Mouse (Mus musculus): ENCODE measurements around the gene Rfx4.

Rfx4 gene

DNA sequence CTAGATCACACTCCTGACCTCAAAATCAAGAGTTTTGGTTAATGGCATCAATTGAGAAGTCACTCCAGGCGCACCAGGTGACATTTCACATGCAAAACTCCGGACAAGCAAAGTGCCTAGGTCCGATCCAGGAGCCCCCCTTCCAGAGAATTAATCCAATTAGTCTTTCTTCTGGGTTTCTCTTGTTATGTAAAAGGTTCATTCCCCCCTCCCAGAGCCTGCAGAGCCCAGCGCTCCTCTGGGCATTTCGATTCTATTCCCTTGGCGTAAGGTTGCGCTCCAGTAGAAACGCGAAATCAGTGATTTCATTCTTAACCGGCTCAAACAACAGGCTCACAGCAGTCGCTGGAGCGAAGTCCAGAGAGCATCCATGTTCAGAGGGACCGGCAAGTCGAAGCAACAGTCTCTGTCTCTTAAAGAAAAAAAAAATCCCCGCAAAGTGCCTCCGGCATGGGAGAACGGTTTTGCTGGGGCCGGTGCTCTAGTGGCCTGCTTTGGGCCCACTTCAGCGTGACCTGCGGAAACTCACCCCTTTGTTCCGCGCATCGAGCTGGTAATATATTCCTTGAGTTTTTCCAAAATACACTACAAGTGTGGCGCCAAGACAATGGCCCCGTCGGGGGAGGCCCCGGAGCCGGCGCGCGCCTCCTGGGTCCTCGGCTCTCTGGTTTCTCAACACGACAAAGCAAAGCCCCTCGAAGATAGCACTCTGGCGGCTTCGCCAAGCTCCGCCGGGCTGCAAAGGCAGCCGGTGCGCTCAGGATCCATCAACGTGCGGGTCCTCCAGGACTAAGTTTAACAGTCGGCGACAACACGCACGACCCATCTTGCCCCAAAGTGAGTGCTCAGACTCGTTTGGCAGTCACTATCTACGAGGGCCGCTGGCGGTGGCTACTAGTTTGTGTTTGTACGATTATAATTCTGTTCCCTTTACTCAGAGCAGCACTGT lies 2.9 kb downstream of the Rfx4 start:
- DNase-seq (ENCODE audit: low spot score): no peak

DNA sequence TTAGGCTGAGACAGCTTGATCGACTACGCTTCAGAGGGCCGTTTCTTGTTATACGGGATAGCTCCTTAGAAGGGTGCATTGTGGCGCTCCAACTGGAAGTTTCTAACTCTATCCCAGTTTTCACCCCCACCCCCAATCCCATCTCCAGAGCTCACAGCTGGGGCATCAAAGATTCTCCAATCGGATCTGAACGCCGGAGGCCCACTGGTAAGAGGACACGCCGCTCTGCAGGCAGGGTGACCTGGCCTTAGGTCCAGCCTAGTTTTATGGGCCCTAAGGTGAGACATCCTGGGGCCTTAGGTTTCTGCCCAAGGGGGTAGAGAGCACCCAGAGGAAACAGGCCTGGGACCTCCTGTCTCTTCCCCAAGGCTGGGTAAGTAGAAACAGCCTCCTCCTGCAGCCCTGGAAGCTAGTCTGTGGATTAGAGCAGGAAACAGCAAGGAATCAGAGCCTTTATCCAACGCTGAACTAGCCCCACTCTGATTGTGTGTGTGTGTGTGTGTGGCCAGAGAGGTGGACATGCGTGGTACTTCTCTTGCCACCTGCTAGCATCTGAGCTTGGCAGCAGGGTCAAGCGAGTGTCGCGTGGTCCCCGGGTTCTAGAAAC lies 3.8 kb downstream of the Rfx4 start:
- no peak for DNase-seq (ENCODE audit: low spot score)

DNA sequence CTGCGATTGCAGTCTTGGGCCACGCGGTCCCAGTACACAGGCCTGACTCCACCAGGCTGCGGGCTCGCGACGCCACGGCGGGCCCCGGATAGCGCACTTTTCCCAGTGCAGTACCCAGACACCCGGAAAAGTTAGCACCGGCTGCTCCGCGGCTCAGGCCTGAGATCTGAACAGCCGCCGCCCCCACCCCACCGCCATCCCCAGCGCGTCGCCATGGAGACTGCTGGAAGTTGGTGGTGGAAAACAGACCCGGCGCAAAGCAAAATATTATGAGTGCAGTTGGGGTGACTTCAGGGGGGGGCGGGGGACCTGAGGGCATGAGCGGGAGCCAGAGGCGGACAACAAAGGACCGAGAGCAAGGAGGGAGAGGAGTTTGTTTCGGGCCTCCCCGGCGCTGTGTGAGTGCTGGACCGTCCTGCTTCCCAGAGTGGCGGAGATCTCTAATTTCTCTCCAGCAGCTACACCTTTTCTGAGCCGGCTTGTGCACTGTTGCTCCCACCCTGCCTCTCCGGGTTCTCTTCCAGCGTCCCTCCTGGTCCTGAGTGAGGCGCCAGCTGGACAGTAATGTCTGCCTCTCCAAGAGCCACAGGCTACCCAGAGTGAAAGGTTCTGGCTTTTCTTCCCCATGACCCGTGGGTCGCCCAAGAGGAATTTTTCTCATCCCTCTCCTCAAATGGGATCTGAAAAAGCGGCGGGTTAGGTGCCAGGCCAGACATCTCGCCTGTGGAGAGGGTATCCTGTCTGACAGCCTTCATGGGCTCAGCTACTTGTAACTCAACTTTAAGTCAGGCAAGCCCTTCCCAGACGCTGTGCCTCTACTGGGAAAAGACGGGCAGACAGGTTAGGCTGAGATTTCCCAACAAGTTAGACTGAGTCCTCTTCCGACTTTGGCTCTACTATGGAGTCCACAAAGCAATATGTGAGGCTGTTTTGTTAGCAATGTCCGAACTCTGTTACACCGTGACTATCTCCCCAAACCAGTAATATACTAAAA lies 4.6 kb downstream of the Rfx4 start:
- no peak for DNase-seq (ENCODE audit: low spot score)

DNA sequence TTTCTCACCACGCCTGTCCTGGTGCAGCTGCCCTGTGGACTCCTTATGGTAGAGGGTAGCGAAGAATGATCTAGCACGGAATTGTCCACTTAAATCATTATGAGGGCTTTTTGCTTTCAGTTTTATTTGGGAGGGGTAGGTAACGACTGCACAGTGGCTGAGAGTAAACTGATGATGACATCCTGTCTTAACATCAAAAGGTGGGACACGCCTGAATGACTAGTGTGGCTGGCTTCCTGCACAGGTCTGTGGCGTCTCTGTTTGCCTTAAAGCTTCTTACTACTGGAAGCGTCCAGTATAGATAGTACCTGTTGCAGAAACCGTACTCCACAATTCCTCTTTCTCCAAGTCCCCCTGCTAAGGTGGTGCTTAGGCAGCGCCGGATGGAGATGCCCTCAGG lies 12.9 kb downstream of the Rfx4 start:
- DNase-seq (ENCODE audit: low spot score): peak; percentile 73

DNA sequence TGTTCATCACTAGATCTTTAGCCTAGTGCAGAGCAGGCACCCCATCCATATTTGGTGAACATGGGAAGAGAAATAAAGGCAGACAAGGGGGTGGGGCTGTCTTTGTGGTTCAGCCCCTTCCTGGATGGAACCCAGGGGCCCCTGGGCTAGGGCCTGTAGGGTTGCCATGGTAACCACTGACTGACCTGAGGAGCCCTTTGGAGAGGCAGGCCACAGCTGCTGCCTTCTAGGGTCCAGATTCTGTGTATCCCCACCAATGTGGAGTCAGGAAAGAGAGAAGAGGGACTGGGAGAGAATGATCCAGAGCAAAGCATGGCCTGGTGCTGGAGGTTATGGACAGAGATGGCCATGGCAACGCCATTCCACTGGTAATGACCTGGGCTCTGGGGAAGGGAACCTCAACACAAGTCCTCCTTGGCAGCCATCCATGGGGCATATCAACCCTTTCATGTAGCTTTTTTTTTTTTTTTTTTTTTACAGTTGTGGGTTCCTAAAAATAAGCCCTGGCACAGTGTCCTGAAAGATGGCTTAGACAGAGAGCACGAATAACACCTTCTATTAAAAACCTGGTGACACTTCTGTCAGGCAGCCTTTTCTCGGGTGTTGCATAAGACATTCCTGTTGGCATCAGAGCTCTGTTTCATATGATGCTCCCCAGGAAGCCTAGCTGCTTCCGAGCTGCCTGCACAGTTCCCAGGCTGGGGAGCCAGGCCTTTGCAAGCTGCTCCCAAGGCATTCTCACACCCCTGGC lies 16.7 kb downstream of the Rfx4 start:
- DNase-seq (ENCODE audit: low spot score): no peak

DNA sequence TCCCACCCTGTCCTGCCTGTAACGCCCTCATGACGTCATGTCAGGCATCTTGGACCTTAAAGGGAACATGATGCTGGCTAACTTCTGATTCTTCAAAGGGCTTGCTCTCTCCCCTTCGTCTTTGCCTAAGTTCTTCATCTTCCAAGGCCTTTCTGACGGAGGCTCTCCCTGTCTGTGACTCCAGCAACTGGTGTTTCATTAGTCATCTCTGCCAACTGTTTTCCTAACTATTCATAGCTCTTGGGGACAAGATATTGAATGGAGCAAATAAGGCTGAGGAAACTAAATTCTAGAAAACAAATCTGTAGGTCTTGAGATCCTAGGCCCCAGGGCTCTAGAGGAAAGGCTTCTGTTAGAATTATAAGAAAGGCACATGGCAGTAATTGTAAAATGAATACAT lies 18.0 kb downstream of the Rfx4 start:
- DNase-seq (ENCODE audit: low spot score): no peak

DNA sequence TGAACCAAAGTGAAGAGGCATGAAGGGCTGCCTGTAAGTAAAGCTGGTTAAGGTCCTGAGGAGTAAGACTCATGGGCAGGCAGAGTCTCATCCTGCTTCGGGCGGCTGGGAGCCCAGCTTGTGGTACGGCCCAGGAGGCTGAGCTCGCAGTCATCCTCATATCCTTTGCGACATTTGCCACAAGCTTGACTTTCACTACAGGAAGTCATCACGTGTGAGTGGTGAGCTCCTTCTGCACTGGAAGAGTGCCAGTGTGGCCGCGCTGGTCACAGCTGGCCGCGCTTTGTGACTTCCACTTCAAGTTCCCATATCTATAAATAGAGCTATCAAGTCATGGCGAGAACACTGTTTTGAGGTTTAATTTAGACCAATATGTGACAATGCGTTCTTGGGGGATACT lies 18.7 kb downstream of the Rfx4 start:
- DNase-seq (ENCODE audit: low spot score): peak; percentile 57

DNA sequence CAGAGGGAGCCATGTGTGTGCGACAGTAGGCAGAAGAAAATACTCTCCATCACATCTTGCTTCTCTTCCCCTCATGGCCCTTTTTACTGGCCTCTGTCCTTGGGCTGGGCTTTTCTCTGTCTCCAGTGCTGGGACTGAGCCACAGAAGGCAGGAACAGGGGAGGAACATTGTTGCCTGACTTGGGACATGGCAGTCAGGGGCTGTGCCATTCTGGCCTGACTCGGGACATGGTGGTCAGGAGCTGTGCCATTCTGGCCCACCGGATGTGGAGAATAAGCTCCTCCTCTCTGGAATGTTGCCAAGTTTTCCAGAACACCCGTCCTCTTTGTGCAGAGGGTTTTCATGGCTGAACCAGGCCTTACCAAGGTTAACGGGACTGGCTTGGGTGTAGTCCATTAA lies 21.2 kb downstream of the Rfx4 start:
- DNase-seq (ENCODE audit: low spot score): no peak

DNA sequence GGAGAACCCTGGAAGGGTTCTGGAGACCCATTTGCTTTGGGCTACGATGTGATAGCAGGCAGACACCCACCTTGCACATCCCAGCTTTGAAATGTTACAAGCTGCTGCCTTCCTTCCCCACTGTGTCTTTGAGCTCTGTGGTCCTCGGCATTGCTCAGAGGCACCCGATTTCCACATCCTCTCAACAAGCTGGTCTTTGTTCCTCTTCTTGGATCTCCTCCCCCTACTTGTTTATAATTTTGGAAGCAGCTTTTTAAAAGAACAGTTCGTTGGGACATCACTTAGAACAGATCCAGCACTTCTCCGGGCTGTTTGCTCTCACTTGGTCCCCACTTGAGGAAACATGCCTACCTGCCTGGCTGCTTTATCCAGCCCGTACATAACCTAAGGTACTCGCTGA lies 22.1 kb downstream of the Rfx4 start:
- DNase-seq (ENCODE audit: low spot score): no peak

DNA sequence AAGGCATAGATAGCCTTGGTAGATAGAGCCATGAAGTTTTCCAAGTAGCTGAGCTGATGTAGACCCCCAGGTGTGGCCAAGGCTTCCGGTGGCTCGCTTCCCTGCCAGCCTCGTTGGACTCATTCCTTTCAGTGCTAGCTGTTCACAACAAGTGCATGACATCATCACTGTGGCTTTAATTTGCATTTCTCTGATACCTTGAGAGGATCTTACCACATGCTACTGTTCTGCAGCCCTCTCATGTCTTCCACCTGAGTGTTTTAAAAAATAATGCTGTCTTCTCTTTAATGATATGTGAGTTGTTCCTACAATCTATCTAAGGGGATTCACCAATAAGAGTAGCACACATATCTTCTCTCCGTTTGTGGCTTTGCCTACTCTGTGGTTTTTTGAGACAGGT lies 25.0 kb downstream of the Rfx4 start:
- DNase-seq (ENCODE audit: low spot score): no peak

DNA sequence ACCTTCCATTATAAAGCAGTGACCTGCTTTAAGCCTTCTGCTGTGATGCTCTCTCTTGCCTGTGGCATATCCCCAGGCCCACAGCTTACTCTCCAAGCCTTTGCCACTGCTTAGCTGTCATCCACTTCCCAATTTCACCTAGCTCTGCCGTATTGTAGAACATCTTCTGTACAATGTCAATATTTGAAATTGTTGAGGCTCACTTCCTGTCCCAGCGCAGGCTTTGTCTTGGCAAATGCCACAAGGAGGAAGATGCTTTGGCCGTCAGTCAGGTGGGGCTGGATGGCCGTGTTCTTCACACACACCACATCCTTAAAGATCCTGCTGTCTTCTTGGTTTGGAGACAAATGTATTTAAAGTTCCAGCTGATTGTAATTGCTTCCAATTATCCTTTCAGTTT lies 29.5 kb downstream of the Rfx4 start:
- no peak for DNase-seq (ENCODE audit: low spot score)

DNA sequence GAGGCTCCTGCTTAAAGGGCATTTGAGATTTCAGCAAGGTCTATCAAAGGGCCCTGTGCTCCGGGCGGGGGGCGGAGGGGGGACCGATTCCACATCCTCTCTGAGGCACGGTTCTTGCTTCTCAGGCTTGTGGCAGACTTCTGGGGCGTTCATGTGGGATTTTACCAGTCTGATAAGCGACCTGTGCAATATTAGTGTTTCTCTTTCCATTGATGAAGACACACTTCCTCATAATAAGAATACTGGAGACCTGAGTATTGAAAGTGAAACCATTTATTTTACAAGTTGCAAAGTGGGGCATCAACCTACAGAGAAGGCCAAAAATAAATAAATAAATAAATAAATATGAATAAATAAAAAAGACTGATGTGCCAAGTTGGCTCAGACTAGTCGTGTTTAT lies 34.5 kb downstream of the Rfx4 start:
- DNase-seq (ENCODE audit: low spot score): peak; percentile 26

DNA sequence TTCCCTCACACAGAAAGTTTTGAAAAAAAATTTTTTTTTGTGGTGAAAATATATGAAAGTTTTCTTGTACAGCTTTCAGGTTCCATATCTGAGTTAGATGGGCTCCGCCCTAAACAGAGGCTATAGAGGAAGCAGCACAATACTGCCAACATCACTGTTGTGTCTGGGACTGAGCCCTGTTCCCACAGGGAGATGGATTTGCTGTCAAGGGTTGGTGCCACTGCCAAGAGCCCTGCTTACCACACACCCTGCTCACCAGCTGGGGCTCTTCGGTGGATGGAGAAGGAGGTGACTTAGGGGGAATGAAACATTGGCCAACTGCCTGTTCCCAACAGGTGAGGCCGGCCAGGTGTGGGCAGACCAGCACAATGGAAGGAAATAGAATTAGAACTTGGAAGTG lies 35.3 kb downstream of the Rfx4 start:
- DNase-seq (ENCODE audit: low spot score): no peak

DNA sequence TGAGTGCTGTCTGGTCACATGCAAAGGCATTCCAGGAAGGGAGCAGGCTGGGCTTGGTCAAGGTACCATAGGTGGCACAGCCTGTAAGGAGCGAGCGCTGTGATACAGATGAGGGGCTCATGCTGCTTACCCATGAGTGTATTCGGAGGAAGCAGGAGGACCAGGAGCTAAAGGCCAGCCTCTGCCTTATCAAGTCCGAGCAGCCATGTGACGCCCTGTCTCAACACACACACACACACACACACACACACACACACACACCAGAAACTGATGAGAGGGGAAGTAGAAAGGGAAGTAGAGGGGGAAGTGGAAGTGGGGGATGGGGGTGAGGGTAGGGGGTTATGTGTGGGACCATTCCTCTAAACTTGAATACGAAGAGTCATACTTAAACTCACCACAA lies 45.7 kb downstream of the Rfx4 start:
- DNase-seq (ENCODE audit: low spot score): no peak

DNA sequence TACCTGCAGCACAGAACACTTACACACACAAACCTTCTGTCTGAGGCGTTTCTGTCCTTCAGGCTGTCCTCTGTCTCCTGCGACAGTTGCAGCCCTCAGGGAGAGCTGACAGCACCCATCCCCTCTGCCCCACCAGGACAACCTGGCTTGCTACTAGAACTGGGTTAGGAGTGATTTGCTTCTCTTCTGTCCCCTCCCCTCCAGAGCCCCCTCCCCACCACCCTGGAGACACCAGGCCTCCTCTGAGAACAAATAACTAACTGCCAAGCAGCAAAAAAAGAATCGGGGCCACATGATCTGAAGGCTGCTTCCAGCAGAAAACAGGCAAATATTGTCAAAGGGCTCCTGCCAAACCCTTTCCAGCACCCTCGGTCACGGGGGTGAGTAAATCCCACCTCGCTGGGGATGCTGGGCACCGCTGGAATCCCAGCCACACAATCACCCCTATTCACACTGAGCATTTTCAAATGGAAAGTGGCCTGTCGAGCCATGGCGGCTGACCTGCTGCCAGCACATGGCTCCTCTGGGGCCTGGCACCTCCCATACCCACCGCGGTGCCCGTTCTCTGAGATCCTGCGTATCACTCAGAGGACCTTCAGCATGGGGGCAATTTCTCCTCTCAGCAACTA lies 47.5 kb downstream of the Rfx4 start:
- no peak for DNase-seq (ENCODE audit: low spot score)

DNA sequence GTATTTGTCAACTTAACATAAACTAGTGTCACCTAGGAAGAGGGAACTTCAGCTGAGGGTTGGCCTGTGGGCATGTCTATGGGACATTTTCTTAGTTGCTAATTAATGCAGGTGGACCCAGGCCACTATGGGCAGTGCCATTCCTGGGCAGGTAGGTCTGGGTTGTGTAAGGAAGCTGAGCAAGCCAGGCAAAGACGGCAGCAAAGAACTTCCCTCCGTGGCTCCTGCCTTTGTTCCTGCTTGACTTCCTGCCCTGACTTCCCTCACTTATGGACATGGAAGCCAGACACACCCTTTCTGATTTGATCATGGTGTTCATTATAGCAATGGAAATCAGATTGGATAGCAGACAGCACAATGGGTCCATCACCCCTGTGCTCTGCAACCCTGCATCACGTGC lies 49.7 kb downstream of the Rfx4 start:
- no peak for DNase-seq (ENCODE audit: low spot score)

DNA sequence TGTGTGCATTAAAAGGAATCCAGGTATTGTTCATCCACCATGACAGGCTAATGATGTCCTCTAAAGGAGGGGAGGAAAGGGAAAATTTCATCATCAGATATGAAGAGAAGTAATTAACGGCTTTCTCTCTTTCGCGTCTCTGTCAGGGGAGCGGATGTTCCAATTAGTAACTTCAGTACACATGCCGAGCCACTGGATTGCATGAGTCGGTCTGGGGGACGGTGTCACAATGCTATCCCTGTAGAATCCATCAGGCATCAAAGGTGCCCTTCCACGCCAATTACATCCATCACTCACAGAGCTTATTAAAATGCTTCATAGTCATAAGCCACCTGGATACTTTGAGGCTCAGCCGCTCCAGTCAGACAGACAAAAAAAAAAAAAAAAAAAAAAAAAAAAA lies 51.3 kb downstream of the Rfx4 start:
- DNase-seq (ENCODE audit: low spot score): no peak

DNA sequence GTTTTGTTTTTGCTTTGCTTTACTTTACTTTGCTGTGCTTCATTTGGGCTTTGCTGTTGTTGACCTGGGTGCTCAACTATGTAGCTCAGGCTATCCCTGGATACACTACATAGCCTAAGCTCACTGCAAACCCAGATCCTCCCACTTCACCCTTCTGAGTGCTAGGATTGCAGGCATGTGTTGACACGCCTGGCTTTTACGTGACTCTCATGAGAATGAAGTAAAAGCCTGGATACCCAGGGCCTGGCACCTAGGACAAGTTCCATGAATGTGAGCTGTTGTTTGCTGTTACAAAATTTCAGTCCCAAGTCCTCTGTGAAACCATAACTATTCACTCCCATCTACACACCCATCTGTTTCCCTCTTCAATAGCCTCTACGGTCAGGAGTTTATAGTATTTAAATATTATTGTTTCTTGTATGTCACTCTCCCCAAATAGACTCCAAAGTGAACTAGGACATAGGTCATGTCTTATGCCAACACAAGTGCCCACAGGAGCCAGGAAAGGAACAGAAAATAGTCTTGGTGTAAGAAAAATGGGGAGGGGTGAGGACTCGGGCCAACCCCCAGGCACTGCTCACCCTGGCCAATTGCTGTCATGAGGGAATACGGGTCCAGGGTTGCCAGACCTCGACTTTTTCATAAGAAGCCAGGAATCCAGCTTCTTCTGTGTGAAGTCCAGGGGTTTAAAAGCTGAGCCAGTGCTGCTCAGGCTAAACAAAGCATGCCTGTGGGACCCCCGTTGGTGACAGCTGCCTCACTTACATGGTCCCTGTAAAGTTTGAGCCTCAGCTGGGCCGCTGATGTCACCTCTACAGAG lies 54.4 kb downstream of the Rfx4 start:
- no peak for DNase-seq (ENCODE audit: low spot score)

DNA sequence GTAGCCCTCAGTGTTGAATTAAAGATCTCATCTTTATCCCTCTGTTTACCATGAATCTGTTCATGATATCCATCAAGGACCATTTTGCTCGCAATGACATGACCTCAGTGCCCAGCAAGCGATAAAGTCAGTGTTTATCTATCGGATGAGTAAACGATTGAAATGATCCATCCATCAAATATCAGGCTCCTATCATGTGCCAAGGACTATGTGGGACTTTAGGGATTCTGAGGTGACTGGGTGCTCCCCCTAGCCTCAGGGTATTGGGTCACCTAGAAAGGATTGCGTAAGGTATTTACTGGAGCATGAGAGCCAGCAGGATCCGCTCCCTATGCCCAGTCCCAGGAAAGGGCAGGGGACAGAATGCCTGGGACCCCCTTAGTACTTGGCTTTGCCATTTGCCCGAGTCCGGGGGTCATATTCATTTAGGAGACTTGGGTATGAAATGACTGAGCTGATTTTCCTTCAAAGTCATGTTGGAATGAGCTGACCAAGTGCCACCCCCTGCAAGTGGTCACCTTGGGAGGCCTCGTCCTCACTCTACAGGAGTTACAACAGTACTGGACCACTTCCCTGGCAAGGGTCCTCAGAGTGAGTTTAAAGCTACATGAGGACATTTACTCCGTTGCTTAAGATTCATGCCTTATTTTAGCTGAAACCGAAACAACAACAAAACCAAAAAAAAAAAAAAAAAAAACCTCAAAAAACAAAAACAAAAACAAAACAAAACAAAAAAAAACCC lies 55.5 kb downstream of the Rfx4 start:
- DNase-seq (ENCODE audit: low spot score): no peak

DNA sequence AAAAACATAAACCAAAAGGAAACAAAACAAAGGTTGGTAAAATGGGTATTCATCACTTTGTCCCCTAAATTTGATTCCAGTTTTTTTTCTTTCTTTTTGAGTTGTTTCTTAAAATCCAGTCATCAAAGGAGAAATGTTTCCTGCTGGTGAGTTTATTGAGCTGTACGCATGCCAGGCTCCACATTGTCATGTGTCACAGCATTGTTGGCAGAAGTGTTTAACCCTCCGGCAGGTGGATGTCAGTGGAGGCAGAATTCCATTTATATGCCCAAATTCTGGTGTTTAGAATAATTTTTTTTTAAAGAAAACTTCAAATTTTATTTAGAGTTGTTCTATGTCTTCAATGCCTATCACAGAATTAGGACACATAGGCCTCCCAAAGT lies 56.0 kb downstream of the Rfx4 start:
- no peak for DNase-seq (ENCODE audit: low spot score)

Measured in T-cell, adult 2 months (primary cell).